Mouse (Mus musculus) liver, embryonic 13.5 days (tissue): ENCODE measurements at regions not wholly inside any gene's neighbourhood (a gene's known extent, or its start where the extent isn't known, plus 50 kb on each side); places are given as distances from the start of the nearest gene placed in this dataset.

Experiments used
- ATAC-seq: fragments of 200-750 bp; cut with Nextera tagmentation; 2 replicates; pipeline ENCODE4 v1.8.0; 2017; ENCODE audit warnings: low read depth, mild to moderate bottlenecking, moderate number of reproducible peaks, moderate library complexity
- DNase-seq: peaks from one replicate; pipeline ENCODE4 v3.0.0; 2022
- H3K27ac ChIP-seq: fragments of 300-500 bp; sonication (generic); 2 replicates; pipeline ENCODE4 v1.5.1; 2015; ENCODE audit warnings: moderate library complexity, mild to moderate bottlenecking, inconsistent platforms
- H3K27me3 ChIP-seq: fragments of 300-500 bp; sonication (generic); 2 replicates; pipeline ENCODE4 v1.6.1; 2015; ENCODE audit warnings: mild to moderate bottlenecking, inconsistent platforms
- H3K36me3 ChIP-seq: fragments of 300-500 bp; sonication (generic); 2 replicates; pipeline ENCODE4 v1.6.1; 2015; ENCODE audit warnings: mild to moderate bottlenecking, inconsistent platforms
- H3K4me1 ChIP-seq: fragments of 300-500 bp; sonication (generic); replicated peaks from 2 replicates; pipeline ENCODE4 v1.6.1; 2015; ENCODE audit warnings: inconsistent platforms
- H3K4me2 ChIP-seq: fragments of 300-500 bp; sonication (generic); 2 replicates; pipeline ENCODE4 v1.6.1; 2015; ENCODE audit warnings: inconsistent platforms, mild to moderate bottlenecking, moderate library complexity
- H3K4me3 ChIP-seq: fragments of 300-500 bp; sonication (generic); replicated peaks from 2 replicates; pipeline ENCODE4 v1.5.1; 2015; ENCODE audit warnings: mild to moderate bottlenecking, inconsistent platforms
- H3K9ac ChIP-seq: fragments of 300-500 bp; sonication (generic); 2 replicates; pipeline ENCODE4 v1.6.1; 2015; ENCODE audit warnings: mild to moderate bottlenecking, inconsistent platforms
- H3K9me3 ChIP-seq: fragments of 300-500 bp; sonication (generic); replicated peaks from 2 replicates; pipeline ENCODE4 v1.6.1; 2016; ENCODE audit warnings: inconsistent platforms
- WGBS: fragments of 180-500 bp; shearing (Covaris S2); methylation state at CpG from one replicate; pipeline ENCODE4 v1.1.7; 2015; ENCODE audit not compliant: insufficient replicate concordance; 5-methylcytosine and 5-hydroxymethylcytosine counted together

GRCm38 (mm10) chr6:71050754-71051213 is 93.5 kb downstream of the Thnsl2 start:
- H3K9me3 ChIP-seq: no peaks in the 10 kb centered on the region
- peaks cover 29% of the 10 kb centered on the region for H3K27me3 ChIP-seq
- no peaks in the 10 kb centered on the region for H3K36me3 ChIP-seq
- H3K9ac ChIP-seq: no peak overlapping the region
- no peak overlapping the region for H3K4me2 ChIP-seq
- ATAC-seq: no peak
- 18% methylated on average over 14 of the region's 14 CpGs for WGBS
- H3K4me3 ChIP-seq: no peak overlapping the region
- DNase-seq: no peak
- no peak overlapping the region for H3K27ac ChIP-seq
- H3K4me1 ChIP-seq: peaks cover 8% of the 10 kb centered on the region

- DNase-seq: no peak
- no peak overlapping the region for H3K4me2 ChIP-seq
- 42% methylated on average over 6 of the region's 6 CpGs for WGBS
Observed at GRCm38 (mm10) chr6:71057209-71057858, 86.9 kb downstream of the Thnsl2 start.

GRCm38 (mm10) chr6:71060116-71060515 is 84.1 kb downstream of the Thnsl2 start:
- no peak overlapping the region for H3K27ac ChIP-seq
- ATAC-seq: no peak

More at GRCm38 (mm10) chr6:71057209-71057858, 86.9 kb downstream of the Thnsl2 start:
- Histone ChIP-seq H3K27ac (no peak overlapping the region), H3K4me3 (no peak overlapping the region), H3K27me3 (no peaks in the 10 kb centered on the region), H3K4me1 (no peaks in the 10 kb centered on the region), H3K9me3 (no peaks in the 10 kb centered on the region), H3K36me3 (no peaks in the 10 kb centered on the region), H3K9ac (no peak overlapping the region)
- ATAC-seq: no peak

GRCm38 (mm10) chr6:71062980-71063379 is 81.3 kb downstream of the Thnsl2 start:
- 67% methylated on average over 4 of the region's 4 CpGs for WGBS
- no peak overlapping the region for H3K9ac ChIP-seq
- H3K36me3 ChIP-seq: no peaks in the 10 kb centered on the region
- DNase-seq (no peak), ATAC-seq (no peak)
- no peaks in the 10 kb centered on the region for H3K27me3 ChIP-seq
- H3K9me3 ChIP-seq: no peaks in the 10 kb centered on the region
- no peak overlapping the region for H3K27ac ChIP-seq
- no peak overlapping the region for H3K4me2 ChIP-seq
- H3K4me3 ChIP-seq: no peak overlapping the region
- no peaks in the 10 kb centered on the region for H3K4me1 ChIP-seq

More at GRCm38 (mm10) chr6:71060116-71060515, 84.1 kb downstream of the Thnsl2 start:
- H3K4me1 ChIP-seq: no peaks in the 10 kb centered on the region
- DNase-seq: no peak
- 24% methylated on average over 7 of the region's 7 CpGs for WGBS
- H3K9me3 ChIP-seq: no peaks in the 10 kb centered on the region
- no peak overlapping the region for H3K4me2 ChIP-seq
- H3K9ac ChIP-seq: no peak overlapping the region
- H3K4me3 ChIP-seq: no peak overlapping the region
- no peaks in the 10 kb centered on the region for H3K36me3 ChIP-seq
- no peaks in the 10 kb centered on the region for H3K27me3 ChIP-seq

- Histone ChIP-seq H3K36me3 (no peaks in the 10 kb centered on the region), H3K4me2 (no peak overlapping the region), H3K4me1 (no peaks in the 10 kb centered on the region), H3K27ac (no peak overlapping the region), H3K9me3 (no peaks in the 10 kb centered on the region), H3K27me3 (no peaks in the 10 kb centered on the region), H3K4me3 (no peak overlapping the region), H3K9ac (no peak overlapping the region)
- ATAC-seq (no peak), DNase-seq (no peak)
- WGBS: 36% methylated on average over 6 of the region's 6 CpGs
Observed at GRCm38 (mm10) chr6:71065428-71065827, 78.8 kb downstream of the Thnsl2 start.

- no peak overlapping the region for H3K27ac ChIP-seq
- H3K9ac ChIP-seq: no peak overlapping the region
- no peaks in the 10 kb centered on the region for H3K9me3 ChIP-seq
- no peaks in the 10 kb centered on the region for H3K36me3 ChIP-seq
- 54% methylated on average over 4 of the region's 4 CpGs for WGBS
- no peaks in the 10 kb centered on the region for H3K4me1 ChIP-seq
- H3K27me3 ChIP-seq: no peaks in the 10 kb centered on the region
- ATAC-seq (no peak), DNase-seq (no peak)
- H3K4me2 ChIP-seq: no peak overlapping the region
- no peak overlapping the region for H3K4me3 ChIP-seq
Observed at GRCm38 (mm10) chr6:71069229-71069628, 75.0 kb downstream of the Thnsl2 start.

- DNase-seq: no peak
- H3K4me3 ChIP-seq: no peak overlapping the region
- no peaks in the 10 kb centered on the region for H3K36me3 ChIP-seq
- ATAC-seq: no peak
- H3K9me3 ChIP-seq: no peaks in the 10 kb centered on the region
- H3K4me2 ChIP-seq: no peak overlapping the region
- no peaks in the 10 kb centered on the region for H3K27me3 ChIP-seq
- 65% methylated on average over 5 of the region's 5 CpGs for WGBS
- no peak overlapping the region for H3K27ac ChIP-seq
- H3K4me1 ChIP-seq: no peaks in the 10 kb centered on the region
- H3K9ac ChIP-seq: no peak overlapping the region
Observed at GRCm38 (mm10) chr6:71074789-71075191, 69.4 kb downstream of the Thnsl2 start.
